Mouse (Mus musculus) stomach, postnatal 0 days (tissue): ENCODE results near the gene Krtap3-1.

Experiments
- CTCF ChIP-seq: IDR thresholded peaks from 2 replicates; pipeline ENCODE4 v1.5.1; 2016; ENCODE audit warnings: antibody characterized with exemption, low read depth, mild to moderate bottlenecking, moderate library complexity
- EP300 ChIP-seq: optimal IDR thresholded peaks from 2 replicates; pipeline ENCODE3; 2016; ENCODE audit warnings: antibody characterized with exemption

DNA sequence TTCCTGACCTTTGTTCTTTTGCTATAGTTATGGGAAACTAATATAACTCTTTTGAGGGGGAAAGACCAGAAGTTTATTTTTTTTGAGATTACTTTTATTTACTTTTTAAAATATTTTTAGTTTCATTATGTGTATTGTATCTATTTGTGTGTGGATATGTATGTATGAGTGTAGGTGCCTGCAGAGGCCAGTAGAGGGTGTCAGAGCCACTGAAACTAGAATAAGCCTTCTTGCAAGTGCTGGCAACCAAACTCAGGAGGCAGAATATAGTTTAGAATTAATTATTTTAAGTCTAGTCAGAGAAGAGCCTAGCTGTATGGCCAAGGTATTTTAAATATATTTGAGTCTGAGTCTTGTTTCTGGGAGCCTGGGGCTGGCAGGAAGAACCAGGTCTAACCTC is 18.5 kb downstream of the Krtap3-1 start:
- no peak for TF ChIP-seq EP300
- TF ChIP-seq CTCF, result peak; percentile 31; the same call in 1 of the 2 replicates
